Mouse (Mus musculus) testis, postnatal 10 days (tissue): ENCODE measurements at regions not wholly inside any gene's neighbourhood (a gene's known extent, or its start where the extent isn't known, plus 50 kb on each side); places are given as distances from the start of the nearest gene placed in this dataset.
A peak's percentile ranks its signal among the peaks of the same experiment; 100 is the strongest.
"Not testable (repeated sequence)": the region's sequence is repeated elsewhere in the genome, so short reads cannot be mapped to it uniquely, and the experiment has no call there.

Experiments
- DNase-seq: peaks from one replicate; pipeline ENCODE4 v3.0.0; 2021; ENCODE audit warnings: low spot score

DNA sequence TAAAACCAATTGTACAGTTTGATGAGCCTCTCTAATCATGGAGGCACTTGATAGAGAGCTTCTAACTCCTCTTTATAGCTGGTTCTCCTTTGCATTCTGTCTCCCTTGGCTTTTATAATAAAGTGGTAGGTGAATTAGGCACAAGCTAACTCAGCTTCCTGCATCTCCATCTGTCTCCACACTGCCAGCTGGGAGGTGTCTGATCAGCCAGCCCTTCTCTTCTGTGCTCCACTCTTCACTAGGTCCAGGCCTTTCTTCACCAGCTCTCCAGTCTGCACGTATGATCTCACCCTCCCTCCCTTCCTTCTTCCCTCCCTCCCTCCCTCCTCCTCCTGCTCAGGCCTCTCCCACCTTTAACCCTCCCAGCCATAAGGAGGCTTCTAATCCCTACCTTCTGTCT is 136.2 kb downstream of the Rchy1 start:
- peak; percentile 12 for DNase-seq

DNA sequence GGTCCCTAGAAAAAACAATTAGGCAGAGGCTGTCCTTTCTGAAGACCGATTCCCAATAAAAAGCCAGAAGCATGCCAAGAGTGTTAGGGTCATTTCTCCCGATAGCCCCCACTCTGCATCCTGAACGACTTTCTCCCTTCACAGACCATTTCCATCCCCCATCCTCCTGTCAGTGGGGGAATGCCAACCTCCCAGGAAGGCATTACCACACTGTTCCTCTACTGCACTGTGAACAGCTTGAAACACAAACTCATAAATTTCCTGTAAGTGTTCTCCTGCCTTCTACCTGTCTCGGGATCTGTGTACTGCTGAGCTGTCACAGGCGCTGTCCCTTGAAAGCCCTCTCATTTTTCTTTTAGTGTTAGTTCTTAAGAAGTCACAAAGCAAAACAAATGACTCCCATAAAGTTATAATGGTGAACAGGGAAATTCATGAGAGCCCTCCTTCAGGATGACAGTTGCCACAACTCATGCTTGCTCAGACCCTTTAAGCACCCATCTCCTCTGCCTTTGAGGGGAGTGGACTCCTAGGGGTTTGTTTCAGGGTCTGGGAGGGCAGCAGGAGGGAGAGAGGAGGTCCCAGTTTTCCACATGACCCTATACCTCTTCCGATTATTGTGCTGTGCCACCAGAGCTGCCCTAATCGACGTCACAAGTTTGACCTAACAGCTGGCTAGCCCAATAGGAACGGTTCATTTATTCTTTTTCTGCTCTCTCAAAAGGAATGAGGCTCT is 139.9 kb downstream of the Rchy1 start:
- peak; percentile 14 for DNase-seq

DNA sequence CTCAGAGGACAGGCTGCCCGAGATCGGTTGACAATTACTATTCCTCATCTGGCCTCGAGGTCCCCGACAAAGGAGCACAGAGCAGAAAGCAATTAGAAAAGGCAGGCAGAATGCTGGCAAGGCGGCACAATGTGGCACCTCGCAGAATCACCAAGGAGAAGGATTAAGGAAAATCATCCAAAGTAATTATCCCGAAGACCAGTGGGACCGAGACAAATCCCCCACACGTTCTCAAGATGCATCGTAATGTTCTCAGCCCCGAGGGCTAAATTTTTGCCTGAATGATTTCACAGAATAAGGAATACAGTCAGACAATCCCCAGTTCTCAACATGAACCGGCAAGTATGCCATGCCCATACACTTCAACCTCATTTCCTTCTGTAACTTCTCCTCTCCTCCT is 144.1 kb downstream of the Rchy1 start:
- DNase-seq = no peak

DNA sequence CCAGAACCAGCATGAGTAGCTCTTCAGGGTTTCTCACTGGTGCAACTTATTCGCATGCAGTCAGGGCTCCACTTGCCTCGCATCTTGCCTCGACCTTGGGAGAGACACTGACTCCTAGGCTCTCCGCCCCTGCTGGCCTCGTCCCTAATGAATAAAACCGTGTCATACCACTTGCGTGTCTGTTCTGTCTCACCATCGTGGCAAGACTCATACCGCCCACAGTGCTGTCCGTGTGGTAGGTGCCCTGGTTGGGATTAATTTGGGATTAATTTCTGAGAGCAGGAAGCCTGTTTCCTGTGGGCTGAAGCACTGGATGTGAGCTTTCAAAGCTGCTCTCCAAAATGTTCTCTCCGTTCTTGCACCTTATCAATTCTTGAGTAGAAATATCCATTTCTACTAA is 144.7 kb downstream of the Rchy1 start:
- no peak for DNase-seq

DNA sequence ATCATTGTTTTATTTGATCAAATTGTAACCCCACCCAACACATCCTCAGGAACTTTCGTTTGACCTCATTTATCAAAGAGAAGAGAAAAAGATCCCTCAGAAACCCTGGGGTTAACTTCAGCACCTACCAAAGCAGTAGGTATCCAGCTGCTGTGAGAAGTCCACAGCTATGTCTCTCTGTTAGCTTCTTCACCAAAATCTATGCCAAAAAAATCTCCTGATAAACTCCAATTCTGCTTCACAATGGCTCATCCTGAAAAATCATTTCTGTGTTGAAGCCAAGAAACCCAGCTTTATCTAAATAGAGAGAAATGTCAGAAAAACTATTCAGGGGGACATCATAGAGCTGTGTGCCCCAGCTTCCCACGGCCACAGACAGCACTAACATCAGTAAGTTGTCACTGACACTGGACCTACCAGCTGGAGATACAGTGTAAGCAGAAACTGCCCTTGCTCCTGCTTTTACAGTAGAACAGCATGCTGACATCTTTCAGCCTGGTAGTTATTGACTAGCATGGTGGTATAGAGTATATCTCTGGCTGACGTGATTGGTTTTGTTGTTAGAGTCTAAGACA is 146.4 kb downstream of the Rchy1 start:
- no peak for DNase-seq

DNA sequence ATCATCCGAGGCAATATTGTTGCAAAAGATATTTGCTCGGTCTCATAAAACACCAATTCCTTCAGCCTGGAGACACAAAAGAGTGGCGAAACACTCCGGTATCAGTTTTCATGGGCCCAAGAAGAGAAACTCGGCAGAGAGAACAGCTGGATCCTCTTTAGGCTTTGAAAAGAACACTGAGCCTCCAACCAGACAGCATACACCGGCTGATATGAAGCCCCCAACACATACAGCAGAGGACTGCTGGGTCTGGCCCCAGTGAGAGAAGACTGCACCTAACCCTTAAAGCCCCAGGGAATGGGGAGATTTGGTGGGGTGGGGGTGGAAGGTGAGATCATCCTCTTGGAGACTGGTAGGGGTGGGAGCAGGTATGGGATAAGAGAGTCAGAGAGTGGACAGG is 147.9 kb downstream of the Rchy1 start:
- DNase-seq = peak; percentile 23

DNA sequence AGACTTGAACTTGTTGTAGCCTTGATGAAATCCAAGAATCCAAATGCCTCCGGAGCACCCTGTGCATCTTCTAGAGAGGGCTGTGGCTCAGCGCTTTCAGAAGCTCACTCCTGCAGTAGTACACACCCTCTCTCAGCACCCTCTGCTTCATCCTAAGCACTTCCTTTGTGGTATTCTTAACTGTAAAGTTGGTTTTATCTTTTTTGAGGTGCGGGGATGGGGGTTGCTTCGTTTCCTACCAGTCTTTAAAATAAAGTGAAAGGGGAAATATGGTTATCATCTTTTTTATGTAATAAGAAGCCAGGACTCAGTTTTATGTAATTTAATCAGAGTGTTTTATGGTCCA is 148.5 kb downstream of the Rchy1 start:
- no peak for DNase-seq

DNA sequence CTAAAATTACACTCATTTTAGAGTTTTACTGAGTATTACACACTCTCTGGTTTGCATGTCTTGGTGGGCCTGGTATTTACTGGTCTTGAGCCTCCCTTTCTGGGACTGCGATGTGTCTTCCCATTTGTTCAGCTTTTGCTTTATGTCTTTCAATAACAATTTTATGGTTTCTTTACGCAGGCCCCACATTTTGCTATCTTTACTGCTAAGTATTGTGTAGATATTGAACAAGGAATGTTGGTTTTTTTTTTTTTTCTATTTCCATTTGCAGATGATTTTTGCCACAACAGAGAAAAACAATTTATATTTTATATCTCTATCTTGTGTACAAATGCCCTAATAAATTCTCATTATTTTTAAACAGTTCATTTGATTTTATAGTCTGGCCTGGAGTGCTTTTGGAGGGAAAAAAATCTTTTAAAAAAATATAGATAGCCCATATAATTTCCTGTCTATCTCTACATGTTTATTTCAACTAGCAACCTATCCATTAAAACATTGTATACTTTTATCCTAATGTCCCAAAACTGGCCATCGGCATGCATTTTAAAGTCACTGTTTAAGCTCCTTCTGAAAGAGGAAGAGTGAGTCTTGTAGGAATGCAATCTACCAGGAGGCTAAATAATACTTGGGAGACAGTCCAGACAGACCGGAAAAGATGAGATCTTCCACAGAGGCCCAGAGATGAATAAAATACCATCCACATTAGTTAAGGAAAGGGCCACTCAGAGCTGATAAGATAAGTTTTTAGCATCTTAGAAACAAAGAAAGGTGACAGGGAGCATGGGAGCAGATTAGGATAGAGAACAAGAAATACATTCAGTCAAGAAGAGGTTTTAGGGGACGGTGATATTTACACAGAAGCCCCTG is 149.1 kb downstream of the Rchy1 start:
- no peak for DNase-seq

DNA sequence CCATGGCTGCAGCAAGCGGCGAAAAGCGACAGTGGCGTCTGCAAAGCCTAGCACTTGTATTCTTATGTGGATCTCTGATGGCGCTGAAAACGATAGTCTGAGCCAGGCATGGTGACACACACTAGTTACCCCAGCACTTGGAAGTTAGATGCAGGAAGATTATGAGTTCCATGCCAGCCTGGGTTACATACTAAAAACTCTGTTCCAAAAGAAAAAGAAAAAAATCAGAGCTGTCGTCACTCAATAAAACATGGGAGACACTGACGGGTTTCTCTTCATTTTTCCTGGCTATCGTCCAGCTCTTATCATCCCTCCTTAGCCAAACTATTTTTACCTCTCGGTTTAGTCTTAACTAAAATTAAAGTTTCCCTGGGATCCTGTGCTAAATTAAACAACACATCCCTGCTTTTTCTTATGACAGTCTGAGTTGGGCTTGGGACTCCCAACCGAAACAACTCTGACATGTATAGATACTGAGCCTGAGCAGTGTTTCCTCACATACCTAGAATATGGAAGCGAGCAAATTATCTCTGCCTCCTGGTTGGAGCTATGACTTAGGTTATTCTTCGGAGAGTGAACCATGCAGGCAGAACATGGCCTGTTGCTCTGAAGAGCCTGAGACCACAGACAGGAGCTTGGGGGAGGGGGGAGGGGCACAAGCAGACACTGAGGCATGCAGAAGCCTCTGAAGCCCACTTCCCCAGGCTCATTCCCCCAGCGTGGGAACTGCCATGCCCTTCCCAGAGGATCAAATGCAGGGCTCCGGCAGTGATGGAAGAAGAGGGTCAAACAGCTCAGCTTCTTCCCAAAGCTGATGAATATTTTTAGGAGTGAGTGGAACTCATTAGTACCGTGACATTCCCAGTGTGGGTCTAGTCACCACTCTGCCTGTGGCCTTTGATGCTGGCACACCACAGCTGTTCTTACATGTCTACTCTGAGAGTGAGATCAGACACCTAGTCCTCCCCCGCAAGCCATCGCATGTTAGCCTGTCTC is 155.5 kb downstream of the Rchy1 start:
- DNase-seq = no peak

DNA sequence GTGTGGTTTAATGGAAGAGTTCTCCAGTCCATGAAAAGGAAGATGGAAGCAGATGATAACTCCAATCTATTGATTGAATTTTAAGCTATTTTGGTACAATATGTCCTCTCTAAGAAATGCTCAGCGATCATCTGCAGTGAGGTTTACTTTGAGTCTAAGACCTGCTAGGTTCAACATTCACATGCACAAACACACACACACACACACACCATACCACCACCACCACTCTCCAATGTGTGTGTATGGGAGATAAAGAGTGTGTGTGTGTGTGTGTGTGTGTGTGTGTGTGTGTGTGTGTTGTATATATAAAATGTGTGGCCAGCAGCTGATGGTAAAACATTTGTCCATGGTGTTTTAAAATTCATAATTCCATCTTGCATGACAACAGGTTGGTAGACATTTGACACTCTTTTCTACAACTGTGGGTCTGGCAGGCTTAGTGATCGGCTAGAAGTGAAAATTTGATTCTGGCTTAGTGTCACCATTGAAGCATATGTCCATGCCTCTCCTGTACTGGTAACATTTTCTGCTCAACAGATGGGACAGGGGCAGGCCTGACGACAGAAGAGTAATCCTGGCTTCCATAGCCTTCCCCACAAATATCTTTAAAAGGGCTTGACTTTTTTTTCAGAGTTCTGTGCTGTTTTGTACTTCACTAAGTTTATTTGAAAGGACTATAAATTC is 161.4 kb downstream of the Rchy1 start:
- no peak for DNase-seq

DNA sequence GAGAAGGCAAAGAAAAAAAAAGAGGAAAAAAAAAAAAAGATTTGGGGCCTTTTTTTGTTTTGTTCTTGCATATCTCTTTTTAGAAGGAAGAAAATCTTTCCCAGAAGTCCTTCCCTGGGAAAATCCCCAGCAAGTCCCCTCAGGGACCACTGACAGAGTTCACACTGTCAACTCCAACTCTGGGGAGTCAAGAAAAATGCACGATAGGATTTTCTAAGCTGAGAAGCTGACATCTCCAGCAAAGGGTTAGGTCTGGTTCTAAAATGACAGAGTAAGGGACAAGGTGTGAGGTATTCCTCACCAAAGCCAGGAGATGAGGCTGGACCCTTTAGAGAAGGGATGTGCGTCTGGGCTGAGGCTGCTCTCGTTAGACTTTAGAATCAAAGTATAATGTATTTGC is 165.5 kb downstream of the Rchy1 start:
- no peak for DNase-seq

DNA sequence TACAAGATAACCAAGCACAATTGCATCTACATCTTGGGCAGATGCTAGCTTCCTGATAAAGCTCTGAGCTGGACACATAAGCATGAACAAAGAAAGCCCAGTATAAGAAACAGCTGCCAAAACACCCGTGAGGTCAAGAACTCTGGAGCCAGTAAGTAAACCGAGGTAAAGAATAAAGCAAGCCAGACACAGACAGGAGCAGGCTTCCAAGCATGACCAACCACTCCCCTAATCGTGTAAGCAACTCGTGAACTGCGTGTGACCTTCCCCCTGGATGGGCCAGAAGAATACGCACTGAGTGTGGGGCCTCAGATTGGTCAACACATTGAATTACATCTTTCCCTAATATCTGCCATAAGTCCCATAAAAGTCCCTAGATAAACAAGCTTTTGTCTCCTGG is 170.1 kb downstream of the Rchy1 start:
- DNase-seq = no peak

DNA sequence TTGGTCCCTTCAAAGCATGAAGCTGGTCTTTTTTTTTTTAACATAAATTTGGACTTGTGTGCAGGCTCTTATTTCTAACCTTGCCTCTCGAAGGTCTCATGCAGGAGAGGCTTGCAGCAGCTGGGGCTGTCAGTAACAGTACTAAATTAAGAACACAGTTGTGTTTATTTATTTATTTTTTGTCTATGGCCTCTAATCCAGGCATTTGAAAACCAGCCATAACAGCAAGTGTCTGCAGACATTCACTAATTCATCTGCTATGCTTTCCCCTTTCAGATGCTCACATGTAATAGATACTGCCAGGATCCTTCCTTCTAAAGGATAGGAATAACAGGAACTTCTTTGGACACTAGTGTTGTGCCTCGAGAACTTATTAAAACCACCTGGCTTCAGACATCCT is 172.5 kb downstream of the Rchy1 start:
- no peak for DNase-seq

DNA sequence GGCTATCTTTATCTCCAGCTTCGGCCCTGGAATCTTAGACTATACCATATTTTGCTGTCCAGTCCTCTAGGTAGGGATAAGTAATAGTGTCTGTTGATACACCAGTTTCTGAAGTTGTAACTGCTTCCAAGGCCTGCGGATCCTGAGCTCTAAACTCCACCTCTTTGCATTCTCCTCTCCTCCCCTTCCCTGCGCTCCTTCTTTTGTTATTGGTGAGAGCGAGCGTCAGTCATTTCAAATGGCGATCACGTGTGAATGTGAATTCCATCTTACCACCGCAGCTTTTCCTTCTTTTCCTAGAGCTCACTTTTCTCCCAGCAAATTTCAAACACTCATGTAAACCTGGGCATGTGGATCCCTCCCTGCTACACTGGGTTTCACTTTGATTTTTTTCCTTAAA is 178.9 kb downstream of the Rchy1 start:
- DNase-seq = no peak

DNA sequence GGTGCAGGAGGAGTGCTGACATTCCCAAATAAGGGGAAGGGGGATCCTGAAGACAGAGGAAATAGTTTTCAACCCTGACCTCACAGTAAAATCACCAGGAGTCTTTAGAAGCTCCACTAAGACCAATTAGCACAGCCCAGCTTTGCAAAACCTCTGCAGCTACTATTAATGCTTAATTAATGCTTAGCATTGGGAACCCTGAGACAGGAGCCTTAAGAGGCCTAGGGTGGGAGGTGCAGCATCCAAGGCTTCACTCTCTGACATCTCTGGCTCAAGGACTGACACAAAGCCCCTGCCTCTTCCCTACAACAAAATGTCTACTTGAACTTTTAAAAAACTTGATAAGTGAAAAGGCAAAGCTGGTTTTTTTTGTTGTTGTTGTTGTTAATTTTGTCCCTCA is 185.9 kb downstream of the Rchy1 start:
- DNase-seq = no peak

DNA sequence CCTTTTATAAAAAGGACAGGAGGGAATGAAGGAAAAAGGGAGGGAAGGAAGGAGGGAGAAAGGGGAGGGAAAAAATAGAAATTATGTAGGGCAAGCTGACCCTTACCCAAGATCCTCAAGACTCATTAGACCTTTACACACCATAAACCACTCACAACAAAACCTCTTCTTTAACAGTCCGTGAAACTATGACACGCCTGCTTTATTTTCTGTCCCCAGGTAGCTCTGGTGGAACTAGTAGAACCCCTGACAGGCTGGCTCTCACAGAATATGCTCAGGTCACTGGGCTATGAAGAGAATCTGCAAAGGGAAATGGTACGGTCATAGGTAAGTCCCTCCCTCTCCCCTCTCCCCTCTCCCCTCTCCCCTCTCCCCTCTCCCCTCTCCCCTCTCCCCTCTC is 188.8 kb downstream of the Rchy1 start:
- no peak for DNase-seq

DNA sequence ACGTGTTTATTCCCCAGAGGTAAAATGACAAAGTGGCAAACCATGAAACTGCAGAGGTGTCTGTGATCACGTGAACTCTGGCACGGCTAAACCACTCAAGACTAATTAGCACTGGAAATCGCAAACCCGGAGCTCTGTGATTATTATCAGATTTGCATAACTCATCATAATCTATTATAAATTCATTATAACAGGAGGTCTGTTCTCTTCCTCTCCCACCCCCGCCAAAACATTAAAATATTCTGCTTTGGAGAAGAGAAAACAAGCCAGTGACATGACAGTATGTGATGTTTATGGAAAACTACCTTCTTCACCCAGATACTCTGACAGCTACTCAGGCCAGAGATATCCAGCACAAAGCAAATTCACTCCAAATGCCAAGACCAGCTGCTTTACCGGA is 195.0 kb downstream of the Rchy1 start:
- DNase-seq = no peak

DNA sequence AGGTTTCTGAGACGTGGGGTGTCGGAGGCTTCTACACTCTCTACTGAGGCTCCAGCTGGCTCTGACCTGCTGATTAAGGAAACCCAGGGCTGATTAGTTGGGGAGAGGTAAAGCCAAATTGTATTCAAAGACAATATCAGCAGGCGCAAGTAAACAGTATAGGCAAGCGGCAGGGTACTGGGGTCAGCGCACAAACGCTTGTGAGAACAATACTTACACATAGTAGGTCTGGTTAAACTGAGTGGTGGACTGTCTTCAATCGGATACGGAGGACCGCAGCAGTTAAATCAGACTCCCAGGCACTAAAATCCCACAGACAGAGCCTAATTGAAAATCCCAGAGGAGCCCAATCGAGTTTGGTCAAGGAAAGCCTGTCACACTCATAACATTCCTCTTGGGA is 195.8 kb downstream of the Rchy1 start:
- no peak for DNase-seq

DNA sequence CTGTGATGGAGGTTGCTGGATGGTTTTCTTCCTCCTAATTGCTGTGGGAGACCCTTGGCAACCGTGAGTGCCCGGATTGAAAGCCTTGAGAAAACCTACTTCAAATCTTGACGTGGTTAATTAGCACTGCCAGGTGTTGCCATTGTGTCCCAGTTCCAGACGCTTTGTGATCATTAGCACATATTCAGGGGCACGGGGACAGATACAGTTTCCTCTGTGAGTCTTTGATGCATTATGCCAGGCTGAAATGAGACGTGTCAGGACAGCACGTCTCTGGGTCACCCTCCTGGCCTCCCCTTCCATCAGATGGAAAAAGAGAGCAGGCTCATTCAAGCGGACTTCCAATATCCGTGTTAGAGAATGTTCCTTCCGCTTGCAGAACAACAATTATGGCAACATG is 198.2 kb downstream of the Rchy1 start:
- DNase-seq = no peak

DNA sequence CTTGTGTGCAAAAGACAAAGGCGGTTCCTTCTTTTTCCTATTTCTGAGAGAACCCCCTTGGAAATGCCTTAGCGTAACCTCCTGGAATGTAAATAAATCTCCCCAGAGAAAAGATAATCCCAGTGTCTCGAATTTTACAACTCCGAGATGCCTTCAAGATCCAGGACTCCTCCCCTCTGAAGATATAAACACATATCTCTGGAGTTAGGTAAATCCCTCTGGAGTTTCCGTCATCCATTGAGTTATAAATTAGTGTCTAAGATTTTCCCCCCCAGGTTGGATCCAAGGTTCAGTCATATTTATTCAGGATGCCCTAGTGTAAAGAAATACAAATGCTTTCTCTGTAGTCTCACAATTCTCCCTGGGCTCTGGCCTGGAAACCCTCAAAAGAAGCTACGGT is 200.3 kb downstream of the Rchy1 start:
- DNase-seq = no peak

DNA sequence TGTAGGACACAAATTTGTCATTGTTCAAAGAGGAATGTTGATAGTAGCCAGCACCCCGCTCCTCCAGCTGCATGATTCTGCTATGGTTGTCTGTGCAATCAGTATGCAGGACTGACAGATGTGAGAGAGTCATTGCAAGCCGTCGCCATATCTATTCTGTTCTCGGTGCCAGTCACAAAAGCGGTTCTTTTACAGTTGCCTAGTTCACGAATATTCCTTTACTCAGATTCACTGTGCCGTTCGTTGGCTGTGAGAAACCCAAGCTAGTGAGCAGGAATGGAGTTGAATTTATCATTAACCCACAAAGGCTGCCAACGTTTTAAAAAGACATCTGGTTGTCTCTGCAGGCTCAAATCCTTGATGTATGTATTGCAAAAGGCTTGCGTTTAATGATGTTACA is 206.9 kb downstream of the Rchy1 start:
- no peak for DNase-seq

DNA sequence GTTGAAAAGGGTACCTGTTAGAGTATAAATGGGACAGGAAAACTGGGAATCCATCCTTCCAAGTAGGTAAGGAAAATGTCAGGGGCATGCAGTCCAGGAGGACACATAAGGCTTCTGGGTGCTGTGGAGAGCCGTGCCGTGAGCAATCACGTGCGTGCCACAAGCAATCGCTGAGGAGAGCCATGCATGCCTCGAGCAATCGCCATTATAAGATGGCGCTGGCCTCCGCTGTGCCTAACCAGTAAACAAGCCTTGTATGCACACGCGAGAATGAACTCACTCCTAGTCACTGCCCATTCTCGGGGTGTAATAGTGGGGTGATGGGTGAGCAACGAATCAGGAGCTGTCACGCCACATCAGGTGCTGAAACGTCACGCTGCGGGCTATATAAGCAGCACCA is 210.0 kb downstream of the Rchy1 start:
- DNase-seq = not testable (repeated sequence)
